Mouse (Mus musculus) liver, adult (tissue): ENCODE measurements around the gene Tlk2.

ENCODE experiments used
- GATA4 ChIP-seq: IDR thresholded peaks from 2 replicates; pipeline ENCODE4 v1.6.1; 2014; ENCODE audit warnings: mild to moderate bottlenecking, low read length; ENCODE audit not compliant: insufficient replicate concordance

The Tlk2 gene

DNA sequence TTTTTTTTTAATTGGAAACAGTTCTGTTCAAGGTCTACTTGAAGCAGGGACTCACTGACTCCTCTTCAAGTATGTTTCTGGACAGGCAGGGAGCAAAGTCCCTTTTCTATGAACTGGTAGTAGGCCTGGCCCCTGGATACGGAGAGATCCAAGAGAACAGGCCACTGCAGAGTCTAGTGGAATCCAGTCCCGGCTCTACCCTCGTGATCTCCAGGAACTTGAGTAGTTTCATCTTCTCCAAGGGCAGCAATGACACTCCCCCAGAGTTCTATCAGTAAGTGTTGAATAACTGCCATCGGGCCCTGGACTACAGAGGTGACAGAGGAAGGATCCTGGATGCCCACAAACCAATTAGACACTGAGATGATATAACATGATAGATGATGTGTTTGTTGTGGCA lies 22.7 kb upstream of the Tlk2 start:
- TF ChIP-seq GATA4: no peak

GRCm38 (mm10) chr11:105156748-105157267 lies 21.8 kb upstream of the Tlk2 start:
- TF ChIP-seq GATA4: no peak

DNA sequence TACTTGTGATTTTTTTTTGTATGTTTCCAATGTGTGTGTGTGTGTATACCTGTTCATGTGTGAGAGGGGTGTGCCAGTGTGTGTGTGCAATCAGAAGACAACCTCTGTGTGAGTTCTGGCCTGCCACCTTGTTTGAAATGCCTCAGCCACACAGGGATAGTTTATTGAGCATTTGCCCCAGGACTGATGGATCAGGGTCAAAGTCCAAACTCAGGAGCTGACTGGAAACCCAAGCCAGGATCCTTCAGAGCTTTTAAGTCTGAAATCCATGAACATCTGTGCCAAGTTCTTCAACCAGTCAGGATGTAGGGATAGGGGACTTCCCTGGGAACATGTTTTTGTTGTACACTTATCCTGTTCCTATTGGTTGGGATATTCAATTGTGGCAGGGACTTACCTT lies 20.6 kb upstream of the Tlk2 start:
- no peak for TF ChIP-seq GATA4

DNA sequence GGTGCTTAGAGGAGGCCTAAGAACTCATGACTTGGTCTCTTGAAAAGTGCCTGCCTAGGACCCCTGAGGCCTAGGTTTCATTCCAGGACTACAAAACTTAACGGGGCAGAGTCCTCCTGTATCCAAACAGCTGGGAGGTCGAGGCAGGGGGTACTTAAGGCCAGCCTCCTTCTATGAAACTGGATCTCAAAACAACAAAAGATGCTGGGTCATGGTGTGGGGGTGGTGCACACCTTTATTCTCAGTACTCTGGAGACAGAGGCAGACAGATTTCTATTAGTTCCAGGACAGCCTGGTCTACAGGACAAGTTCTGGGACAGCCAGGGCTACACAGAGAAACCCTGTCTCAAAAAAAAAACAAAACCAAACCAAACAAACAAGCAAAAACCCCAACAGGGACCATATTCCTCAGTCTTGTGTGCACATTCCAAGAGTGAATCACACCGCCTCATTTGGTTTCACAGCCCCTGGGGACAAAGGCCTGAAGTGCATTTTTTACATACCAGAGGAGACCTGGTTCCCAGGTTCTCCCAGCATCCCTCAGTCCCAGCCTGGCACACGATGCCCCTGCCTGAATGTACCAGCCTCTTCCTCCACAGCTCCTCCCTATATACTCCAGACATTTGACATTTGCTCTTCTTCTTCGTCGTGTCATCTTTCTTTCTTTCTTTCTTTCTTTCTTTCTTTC lies 18.8 kb upstream of the Tlk2 start:
- TF ChIP-seq GATA4: no peak

GRCm38 (mm10) chr11:105161411-105161810 lies 17.2 kb upstream of the Tlk2 start:
- TF ChIP-seq GATA4: no peak

DNA sequence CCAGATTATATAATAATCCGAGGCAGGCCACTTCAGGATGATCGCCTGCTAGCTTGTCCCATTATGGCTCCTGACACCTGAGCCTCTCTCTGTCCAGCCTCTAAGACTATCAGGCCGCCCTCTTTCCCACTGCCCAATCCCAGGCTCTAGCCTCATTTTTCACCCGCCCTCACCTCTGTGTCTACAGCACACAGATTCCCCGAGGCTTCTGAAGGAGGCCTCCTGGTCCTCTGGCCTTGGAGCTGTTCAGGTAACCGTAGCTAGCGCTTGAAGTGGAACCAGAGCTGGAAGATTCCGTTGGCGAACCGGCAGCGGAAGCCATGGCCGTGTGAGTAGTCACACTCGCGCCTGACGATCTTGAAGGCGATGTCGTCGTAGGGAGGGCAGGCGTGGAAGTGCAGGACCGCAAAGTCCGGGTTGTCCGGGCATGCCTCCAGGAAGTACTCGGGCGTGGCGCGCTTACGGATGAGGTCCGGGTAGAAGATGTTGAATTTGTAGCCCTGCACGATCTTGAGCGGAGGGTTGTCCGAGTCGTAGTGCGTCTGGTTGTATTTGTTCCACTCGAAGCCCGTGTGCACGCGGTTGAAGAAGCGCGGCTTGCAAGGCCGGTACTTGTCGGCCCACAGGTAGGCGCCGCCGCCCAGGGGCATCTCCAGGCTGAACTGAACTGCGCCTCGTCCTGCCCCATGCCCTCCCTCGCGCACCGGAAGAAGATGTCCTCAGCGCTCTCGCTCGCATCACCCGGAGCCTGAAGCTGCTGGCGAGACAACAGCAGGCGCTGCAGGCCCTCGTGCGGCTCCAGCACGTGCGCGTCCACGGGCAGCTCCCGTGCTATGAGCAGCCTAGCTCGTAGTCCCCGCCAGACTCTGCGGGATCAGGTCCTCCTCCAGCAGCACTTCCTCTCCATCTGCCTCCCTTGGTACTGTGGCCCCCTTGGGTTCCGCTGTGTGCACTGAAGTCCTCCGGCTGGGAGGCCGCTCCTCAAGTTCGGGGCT lies 13.8 kb upstream of the Tlk2 start:
- TF ChIP-seq GATA4: no peak

GRCm38 (mm10) chr11:105166780-105167179 lies 11.8 kb upstream of the Tlk2 start:
- no peak for TF ChIP-seq GATA4

- TF ChIP-seq GATA4: no peak
Observed at GRCm38 (mm10) chr11:105179523-105179922, 916 bp downstream of the Tlk2 start.

GRCm38 (mm10) chr11:105180471-105181091 lies 2.0 kb downstream of the Tlk2 start:
- TF ChIP-seq GATA4: no peak

DNA sequence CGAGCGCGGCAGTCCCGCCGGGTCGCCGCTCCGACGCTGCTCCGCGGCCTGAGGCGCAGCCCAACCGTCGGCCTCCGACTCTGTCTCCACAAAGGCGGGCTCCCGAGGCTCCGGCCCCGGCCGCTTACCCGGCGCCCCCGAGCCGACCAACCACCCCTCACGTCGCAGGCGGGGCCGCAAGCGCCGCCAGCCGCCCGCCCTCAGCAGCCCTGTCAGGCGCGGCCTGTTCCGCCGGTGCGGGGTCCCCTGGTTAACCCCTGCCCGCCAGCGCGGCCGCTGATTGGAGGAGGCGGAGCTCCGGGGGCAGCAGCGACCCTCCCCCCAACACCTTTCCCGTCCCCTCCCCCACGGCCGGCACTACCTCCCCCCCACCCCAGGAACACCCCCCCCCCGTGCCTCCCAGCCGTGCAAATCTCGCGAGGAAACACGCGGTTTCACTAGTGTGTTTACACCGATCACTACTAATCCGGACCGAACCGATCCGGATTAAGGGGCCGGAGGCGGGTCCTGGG lies 2.6 kb downstream of the Tlk2 start:
- no peak for TF ChIP-seq GATA4

GRCm38 (mm10) chr11:105181689-105182460 lies 3.3 kb downstream of the Tlk2 start:
- no peak for TF ChIP-seq GATA4

- TF ChIP-seq GATA4: no peak
Observed at GRCm38 (mm10) chr11:105182461-105182855, 3.9 kb downstream of the Tlk2 start.

- TF ChIP-seq GATA4: no peak
Observed at GRCm38 (mm10) chr11:105184678-105185077, 6.1 kb downstream of the Tlk2 start.

GRCm38 (mm10) chr11:105192186-105192585 lies 13.6 kb downstream of the Tlk2 start:
- TF ChIP-seq GATA4: no peak
